Mouse (Mus musculus): ENCODE measurements at regions not wholly inside any gene's neighbourhood (a gene's known extent, or its start where the extent isn't known, plus 50 kb on each side); places are given as distances from the start of the nearest gene placed in this dataset.

- TF ChIP-seq POLR2A (IDR thresholded peaks at IDR 0.05; ENCODE audit: insufficient read depth, low read depth, low read length) (no peak), CTCF (IDR thresholded peaks at IDR 0.05) (no peak)
These were observed 808.3 kb upstream of the Car8 start for GRCm38 (mm10) chr4:9047151-9047550.
